Mouse (Mus musculus): ENCODE data around the gene Slc46a1. TPM values are rescaled to one million over a fixed set of nuclear protein-coding genes. Genes with fewer than 3 reads are reported as not detected.

The Slc46a1 gene
- total and polyA plus RNA-seq, 3 experiments: 8.3 to 11.6 TPM; not detected in 1

- TF ChIP-seq CHD1 (IDR thresholded peaks at IDR 0.05; ENCODE audit: low read depth, low read length): 0 out of 2 replicates have a peak, but pooled peaks have one; percentile 46
- TF ChIP-seq TBP (IDR thresholded peaks at IDR 0.05; ENCODE audit: low read depth, low read length): peak; percentile 86
- peak; percentile 87 for TF ChIP-seq MAX (IDR thresholded peaks at IDR 0.05; ENCODE audit: low read length)
- peak; percentile 73; the same call in 1 of the 2 replicates for TF ChIP-seq MAZ (IDR thresholded peaks at IDR 0.05; ENCODE audit: low read depth, low read length)
- TF ChIP-seq NELFE (IDR thresholded peaks at IDR 0.05; ENCODE audit: low read depth, low read length): peak; percentile 98
- TF ChIP-seq BHLHE40 (IDR thresholded peaks at IDR 0.05; ENCODE audit: borderline replicate concordance, low read depth, low read length): peak; percentile 51; the same call in 1 of the 2 replicates
- no peak for TF ChIP-seq MEF2A (IDR thresholded peaks at IDR 0.05; ENCODE audit: extremely low read depth, insufficient replicate concordance, low read depth, low read length, poor library complexity, severe bottlenecking)
- TF ChIP-seq SIN3A (IDR thresholded peaks at IDR 0.05; ENCODE audit: low read length): peak; percentile 96
- TF ChIP-seq MXI1 (IDR thresholded peaks at IDR 0.05; ENCODE audit: low read depth, low read length): peak; percentile 80
- peak; percentile 96 for TF ChIP-seq USF1 (IDR thresholded peaks at IDR 0.05; ENCODE audit: low read depth, low read length)
- TF ChIP-seq MYB (IDR thresholded peaks at IDR 0.05; ENCODE audit: low read depth, low read length): no peak
- 0 out of 2 replicates have a peak, but pooled peaks have one; percentile 27 for TF ChIP-seq NRF1 (IDR thresholded peaks at IDR 0.05; ENCODE audit: insufficient read depth, low read depth, low read length, poor library complexity, severe bottlenecking)
- TF ChIP-seq MYC (IDR thresholded peaks at IDR 0.05; ENCODE audit: low read depth, low read length): peak; percentile 88
- no peak for TF ChIP-seq GABPA (IDR thresholded peaks at IDR 0.05; ENCODE audit: low read depth, low read length)
- TF ChIP-seq POLR2AphosphoS2 (IDR thresholded peaks at IDR 0.05; ENCODE audit: low read length): peak; percentile 90
- TF ChIP-seq HCFC1 (IDR thresholded peaks at IDR 0.05; ENCODE audit: low read depth, low read length): peak; percentile 89
- 0 out of 4 replicates have a peak, but pooled peaks of 1 of the 2 experiments have one; percentile 34 for TF ChIP-seq EP300 (IDR thresholded peaks at IDR 0.05; ENCODE audit: low read depth in 1 of 2, low read length in 2 of 2)
- no peak for TF ChIP-seq ZNF384 (IDR thresholded peaks at IDR 0.05; ENCODE audit: low read depth, low read length)
- TF ChIP-seq RAD21 (IDR thresholded peaks at IDR 0.05; ENCODE audit: low read depth, low read length): no peak
- peak; percentile 58; the same call in 1 of the 2 replicates for TF ChIP-seq ETS1 (IDR thresholded peaks at IDR 0.05; ENCODE audit: low read depth, low read length)
- TF ChIP-seq ZMIZ1 (IDR thresholded peaks at IDR 0.05; ENCODE audit: low read depth, low read length): peak; percentile 96
- peak; percentile 70 for TF ChIP-seq KAT2A (conservative IDR thresholded peaks at IDR 0.05; ENCODE audit: low read depth, low read length)
- no peak for TF ChIP-seq JUND (IDR thresholded peaks at IDR 0.05; ENCODE audit: low read depth, low read length)
- no peak for TF ChIP-seq RCOR1 (IDR thresholded peaks at IDR 0.05; ENCODE audit: low read depth, low read length)
- 0 out of 6 replicates have a peak, but pooled peaks of 1 of the 3 experiments have one; percentile 0 for TF ChIP-seq CTCF (IDR thresholded peaks at IDR 0.05 in 2 of 3, conservative IDR thresholded peaks at IDR 0.05 in 1 of 3; ENCODE audit: control insufficient read depth in 1 of 3, insufficient read depth in 1 of 3, low read depth in 2 of 3, low read length in 3 of 3, poor library complexity in 1 of 3, severe bottlenecking in 1 of 3)
- TF ChIP-seq USF2 (IDR thresholded peaks at IDR 0.05; ENCODE audit: borderline replicate concordance in 1 of 2, insufficient read depth in 1 of 2, low read depth in 1 of 2, low read length in 2 of 2): peak in 1 of 2 experiments; percentile 75; a peak in 2 of 4 replicates
- TF ChIP-seq CHD2 (IDR thresholded peaks at IDR 0.05; ENCODE audit: low read length): no peak
- no peak for TF ChIP-seq POLR2AphosphoS5 (IDR thresholded peaks at IDR 0.05; ENCODE audit: borderline replicate concordance, low read depth, low read length)
- TF ChIP-seq POLR2A (IDR thresholded peaks at IDR 0.05; ENCODE audit: control insufficient read depth in 1 of 2, insufficient read depth in 1 of 2, low read depth in 1 of 2, low read length in 2 of 2, poor library complexity in 1 of 2): peak; percentile 98 to 99
- peak; percentile 74 for TF ChIP-seq TCF12 (IDR thresholded peaks at IDR 0.05; ENCODE audit: low read depth, low read length)
- no peak for TF ChIP-seq ZKSCAN1 (IDR thresholded peaks at IDR 0.05; ENCODE audit: low read depth, low read length)
- TF ChIP-seq ELF1 (IDR thresholded peaks at IDR 0.05; ENCODE audit: low read depth, low read length): peak; percentile 84
- no peak for TF ChIP-seq MAFK (IDR thresholded peaks at IDR 0.05; ENCODE audit: borderline replicate concordance, low read depth, low read length)
- Histone ChIP-seq H3K9me3 (replicated peaks; ENCODE audit: insufficient read depth, low read length) (no peaks in the 10 kb centered on the region), H3K27me3 (ENCODE audit: control insufficient read depth in 1 of 2, insufficient read depth in 2 of 2, low read length in 2 of 2) (no peaks in the 10 kb centered on the region), H3K4me3 (ENCODE audit: control insufficient read depth in 1 of 2, insufficient read depth in 1 of 2, low read depth in 2 of 2, low read length in 2 of 2) (peak within 1 kb of the TSS; percentile 88 to 93), H3K36me3 (ENCODE audit: control insufficient read depth in 1 of 2, insufficient read depth in 2 of 2, low read length in 2 of 2) (peaks cover 18 to 20% of the 10 kb centered on the region in 2 experiments), H3K4me1 (ENCODE audit: control insufficient read depth in 1 of 2, insufficient read depth in 2 of 2, low read length in 2 of 2) (peaks cover 0 to 12% of the 10 kb centered on the region in 2 experiments; a peak in 3 of 4 replicates), H3K79me2 (ENCODE audit: control insufficient read depth, insufficient read depth, low read length, poor library complexity) (peaks cover 25% of the 10 kb centered on the region), H3K9ac (ENCODE audit: control insufficient read depth, low read depth, low read length, poor library complexity, severe bottlenecking) (peak within 1 kb of the TSS; percentile 98), H3K27ac (ENCODE audit: control insufficient read depth, low read depth, low read length) (peak within 1 kb of the TSS; percentile 84)
- peak; percentile 97 for DNase-seq (ENCODE audit: low read depth, low spot score)
Observed at GRCm38 (mm10) chr11:78512025-78512957, 46.8 kb downstream of the Slc46a1 start, which contains the start of the genes Tmem199 and Poldip2. Gene Tmem199, minus strand, starts transcription at chr11:78512172. Gene Poldip2, plus strand, starts transcription at chr11:78512193.
